In the genomic region with DNA sequence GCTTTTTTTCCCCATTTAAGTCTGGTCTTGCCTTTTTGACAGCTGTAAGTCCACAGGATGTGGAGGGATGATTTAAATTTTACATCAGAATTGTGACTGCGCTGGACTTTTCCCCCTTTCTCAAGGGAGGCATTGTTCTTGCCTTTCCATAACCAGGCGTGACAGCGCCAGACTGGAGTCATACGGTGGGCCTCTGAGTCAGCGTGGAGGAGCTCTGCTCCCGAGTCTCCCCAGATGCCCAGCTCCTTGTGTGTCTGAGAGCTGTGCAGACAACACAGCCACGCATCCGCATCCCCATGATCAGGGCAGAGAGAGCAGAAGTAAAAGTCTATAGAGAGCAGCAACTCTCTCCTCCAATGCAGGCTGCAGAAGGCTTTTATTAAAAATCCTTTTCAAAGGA, we compare ENCODE assay signal across 8 mouse cellular contexts.
DNase-seq lines count a peak whose midpoint lies in the region; ATAC-seq lines count a peak whose summit lies in the region.

No protein-coding gene starts in this region.

- no peak overlapping the region for H3K27ac ChIP-seq in embryonic facial prominence, embryonic 14.5 days (replicated peaks; ENCODE audit: low read depth, low read length)
- H3K27ac ChIP-seq in midbrain, embryonic 13.5 days, result peak overlapping the region; percentile 61

- ATAC-seq in embryonic facial prominence, embryonic 14.5 days (ENCODE audit: low read depth), result peak; percentile 70; the same call in 1 of the 2 replicates
- peak; percentile 88 for ATAC-seq in midbrain, embryonic 13.5 days
- ATAC-seq in erythroid progenitor cell, adult 5-6 weeks (replicated peaks; ENCODE audit: low FRiP score, poor library complexity, severe bottlenecking), result no peak

- H3K9ac ChIP-seq in embryonic facial prominence, embryonic 14.5 days (ENCODE audit: low read depth, low read length), result no peak overlapping the region
- H3K9ac ChIP-seq in midbrain, embryonic 13.5 days (replicated peaks), result peak overlapping the region; percentile 45

- no peak overlapping the region for H3K4me3 ChIP-seq in embryonic facial prominence, embryonic 14.5 days (ENCODE audit: low read depth, low read length)
- H3K4me3 ChIP-seq in midbrain, embryonic 13.5 days (replicated peaks), result no peak overlapping the region

- WGBS in embryonic facial prominence, embryonic 14.5 days, result 21% methylated on average over 8 of the region's 8 CpGs
- WGBS in midbrain, embryonic 13.5 days, result 3% methylated on average over 8 of the region's 8 CpGs

- no peaks in the 10 kb centered on the region for H3K9me3 ChIP-seq in embryonic facial prominence, embryonic 14.5 days (ENCODE audit: control insufficient read depth, low read length)
- H3K9me3 ChIP-seq in midbrain, embryonic 13.5 days, result no peaks in the 10 kb centered on the region

- H3K36me3 ChIP-seq in embryonic facial prominence, embryonic 14.5 days (ENCODE audit: control insufficient read depth, insufficient read depth, low read length), result no peaks in the 10 kb centered on the region
- no peaks in the 10 kb centered on the region for H3K36me3 ChIP-seq in midbrain, embryonic 13.5 days

- no peaks in the 10 kb centered on the region for H3K27me3 ChIP-seq in embryonic facial prominence, embryonic 14.5 days (replicated peaks; ENCODE audit: control insufficient read depth, insufficient read depth, low read length)
- no peaks in the 10 kb centered on the region for H3K27me3 ChIP-seq in midbrain, embryonic 13.5 days

- peak overlapping the region; percentile 22; the same call in 1 of the 2 replicates for H3K4me2 ChIP-seq in embryonic facial prominence, embryonic 14.5 days (ENCODE audit: low read depth, low read length)
- peak overlapping the region; percentile 35 for H3K4me2 ChIP-seq in midbrain, embryonic 13.5 days (replicated peaks)

- peaks cover 25% of the 10 kb centered on the region; the same call in 1 of the 2 replicates for H3K4me1 ChIP-seq in embryonic facial prominence, embryonic 14.5 days (ENCODE audit: control insufficient read depth, insufficient read depth, low read length)
- peaks cover 37% of the 10 kb centered on the region for H3K4me1 ChIP-seq in midbrain, embryonic 13.5 days (replicated peaks)

- DNase-seq in layer of hippocampus, adult 8-10 months (ENCODE audit: low spot score in 2 of 2), result peak; percentile 17 to 26
- no peak for DNase-seq in layer of hippocampus, adult 9-10 months (ENCODE audit: low spot score)
- peak; percentile 76 for DNase-seq in embryonic facial prominence, embryonic 14.5 days (ENCODE audit: low spot score)
- DNase-seq in heart, postnatal 4 days, result peak; percentile 45
- no peak for DNase-seq in spleen, postnatal 10 days (ENCODE audit: low spot score in 2 of 2)
- DNase-seq in c-Kit-positive CD71-positive TER-119-positive erythroid progenitor cells, embryonic 14.5 days (ENCODE audit: low spot score), result no peak

Comparison
In these comparisons a context has a peak if more than half of its experiments do, and no peak if none do; other contexts are left out.
1. DNase-seq: peak in layer of hippocampus, adult 8-10 months (2 of 2), embryonic facial prominence, embryonic 14.5 days (single experiment) and heart, postnatal 4 days (single experiment); none in layer of hippocampus, adult 9-10 months (single experiment), spleen, postnatal 10 days (0 of 2) and c-Kit-positive CD71-positive TER-119-positive erythroid progenitor cells, embryonic 14.5 days (single experiment).